Mouse (Mus musculus) olfactory bulb, adult 2 months (tissue): ENCODE results near the gene Loxl4. TPM values are rescaled to one million over a fixed set of nuclear protein-coding genes. Genes with fewer than 3 reads are reported as not detected.

ENCODE experiments used
- H3K27ac ChIP-seq: fragments of 200-500 bp; 2 replicates; pipeline ENCODE4 v1.5.1; 2012; ENCODE audit warnings: low read depth, low read length; ENCODE audit not compliant: insufficient read depth
- H3K4me1 ChIP-seq: fragments of 200-500 bp; 2 replicates; pipeline ENCODE4 v1.6.1; 2012; ENCODE audit warnings: low read length; ENCODE audit not compliant: control insufficient read depth, insufficient read depth
- H3K4me3 ChIP-seq: fragments of 200-500 bp; 2 replicates; pipeline ENCODE4 v1.5.1; 2012; ENCODE audit warnings: mild to moderate bottlenecking, low read depth, low read length, moderate library complexity; ENCODE audit not compliant: insufficient read depth
- CTCF ChIP-seq: fragments of 200-500 bp; IDR thresholded peaks from 2 replicates; pipeline ENCODE4 v1.5.1; 2012; ENCODE audit warnings: low read depth, mild to moderate bottlenecking, low read length, moderate library complexity; ENCODE audit not compliant: insufficient read depth
- POLR2A ChIP-seq: fragments of 200-500 bp; IDR thresholded peaks from 2 replicates; pipeline ENCODE4 v1.6.1; 2012; ENCODE audit warnings: mild to moderate bottlenecking, low read depth, low read length, moderate library complexity; ENCODE audit not compliant: insufficient read depth
- WGBS: fragments of 180-500 bp; shearing (Covaris S2); methylation state at CpG from one replicate; pipeline ENCODE4 v1.1.7; 2018; 5-methylcytosine and 5-hydroxymethylcytosine counted together
- polyA plus RNA-seq: library from polyadenylated mRNA; stranded (reverse); fragments of >200 nt; gene quantifications from 2 replicates; pipeline ENCODE4 v1.2.4, GENCODE M21; 2012; ENCODE audit warnings: low replicate concordance; ENCODE audit not compliant: missing spikeins, insufficient read depth, insufficient read length

Gene Loxl4
- polyA plus RNA-seq, 1 experiment, result not detected

DNA sequence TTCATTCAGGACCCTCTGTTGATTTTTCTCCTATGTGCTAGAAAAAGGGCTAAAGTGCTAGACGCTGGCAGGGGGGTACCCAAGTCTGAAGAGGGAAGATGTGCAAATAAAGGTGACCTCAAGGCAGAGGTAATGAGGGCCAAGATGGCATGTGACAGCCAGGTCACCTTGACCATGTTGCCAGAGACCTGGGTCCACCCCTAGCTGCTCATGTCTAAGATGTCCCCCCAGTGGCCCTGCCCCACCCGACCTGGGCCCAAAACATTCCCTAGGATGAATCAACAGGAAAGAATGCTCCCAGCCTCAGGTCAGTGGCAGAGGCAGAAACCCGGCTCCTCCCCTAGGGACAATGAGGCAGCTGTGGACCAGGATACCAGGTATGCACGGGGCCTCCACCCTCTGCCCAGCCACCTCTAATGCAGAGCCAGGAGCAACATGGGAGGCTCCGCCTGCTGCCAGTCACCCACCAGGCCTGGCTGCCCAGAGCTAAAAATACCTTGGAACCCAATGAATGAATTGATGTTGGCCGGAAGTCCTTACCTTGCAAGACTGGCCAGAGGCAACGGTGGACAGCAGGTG lies 1.1 kb upstream of the Loxl4 start:
- Histone ChIP-seq H3K4me1 (peaks cover 7% of the 10 kb centered on the region), H3K27ac (no peak overlapping the region), H3K4me3 (no peak overlapping the region)
- WGBS, result 87% methylated on average over 7 of the region's 7 CpGs
- TF ChIP-seq CTCF (no peak), POLR2A (no peak)

DNA sequence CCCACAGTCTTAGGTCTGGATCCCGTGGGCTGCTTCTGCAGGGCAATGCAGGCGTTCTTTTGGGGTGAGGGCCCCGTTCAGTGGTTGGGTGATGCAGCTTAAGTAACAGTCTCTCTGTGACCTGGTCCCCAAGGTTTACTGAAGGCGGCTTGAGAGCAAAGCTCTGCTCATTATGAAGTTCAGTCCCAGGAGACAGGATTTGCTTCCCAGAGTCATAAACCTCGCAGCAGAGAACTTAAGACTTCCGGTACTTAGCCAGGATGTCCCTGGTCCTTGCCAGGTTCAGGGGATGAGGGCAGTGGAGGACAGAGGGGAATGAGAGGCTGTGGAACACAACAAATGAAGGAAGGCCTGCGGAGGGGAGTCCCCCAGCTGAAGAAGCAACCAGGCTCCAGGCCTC lies 503 bp upstream of the Loxl4 start:
- TF ChIP-seq CTCF (no peak), POLR2A (no peak)
- H3K4me3 ChIP-seq, result no peak overlapping the region
- 61% methylated on average over 7 of the region's 7 CpGs for WGBS

DNA sequence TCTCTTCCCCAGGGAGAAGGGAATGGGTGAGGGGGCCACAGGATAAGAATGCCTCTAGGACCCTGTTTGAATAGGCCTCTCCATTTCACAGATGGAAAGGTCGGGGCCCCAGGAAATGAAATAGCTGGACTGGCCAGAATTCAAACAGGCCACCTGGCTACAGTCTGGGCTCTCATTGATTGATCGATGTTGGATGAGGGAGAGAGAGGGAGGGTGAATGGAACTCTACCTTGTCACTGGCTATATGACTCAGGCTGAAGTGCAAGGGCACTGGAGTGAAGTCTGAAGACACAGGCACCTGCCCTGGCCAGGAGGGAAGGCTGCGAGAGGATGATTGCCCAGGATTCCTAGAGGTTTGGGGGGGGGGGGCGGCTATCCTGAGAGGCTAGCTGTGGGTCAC lies 867 bp downstream of the Loxl4 start:
- H3K4me3 ChIP-seq, result no peak overlapping the region
- peaks cover 7% of the 10 kb centered on the region for H3K4me1 ChIP-seq
- no peak overlapping the region for H3K27ac ChIP-seq
- WGBS, result 89% methylated on average over 4 of the region's 4 CpGs
- no peak for TF ChIP-seq POLR2A
- TF ChIP-seq CTCF, result no peak

More for the DNA sequence above, 503 bp upstream of the Loxl4 start:
- H3K27ac ChIP-seq, result no peak overlapping the region
- H3K4me1 ChIP-seq, result peaks cover 7% of the 10 kb centered on the region

DNA sequence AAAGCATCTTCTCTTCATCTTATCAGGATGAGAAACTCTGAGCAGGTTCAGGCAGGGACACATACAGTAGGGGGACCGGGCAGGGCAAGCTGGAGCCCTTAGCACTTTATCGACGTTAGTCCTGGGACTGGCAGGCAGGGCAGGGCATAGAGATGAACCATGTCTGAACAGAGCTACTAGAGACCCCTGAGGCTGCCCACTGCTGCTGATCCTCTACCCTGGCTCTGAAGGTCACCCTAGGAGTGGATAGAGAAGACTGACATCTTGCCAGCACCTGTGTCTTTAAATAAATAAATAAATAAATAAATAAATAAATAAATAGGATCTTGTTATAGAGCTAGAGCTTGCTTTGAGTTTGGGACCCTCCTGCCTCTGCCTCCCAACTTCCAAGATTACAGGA lies 2.9 kb downstream of the Loxl4 start:
- no peak overlapping the region for H3K27ac ChIP-seq
- WGBS, result 97% methylated on average over 3 of the region's 3 CpGs
- no peak overlapping the region for H3K4me3 ChIP-seq
- peaks cover 7% of the 10 kb centered on the region for H3K4me1 ChIP-seq
- no peak for TF ChIP-seq CTCF
- TF ChIP-seq POLR2A, result no peak

DNA sequence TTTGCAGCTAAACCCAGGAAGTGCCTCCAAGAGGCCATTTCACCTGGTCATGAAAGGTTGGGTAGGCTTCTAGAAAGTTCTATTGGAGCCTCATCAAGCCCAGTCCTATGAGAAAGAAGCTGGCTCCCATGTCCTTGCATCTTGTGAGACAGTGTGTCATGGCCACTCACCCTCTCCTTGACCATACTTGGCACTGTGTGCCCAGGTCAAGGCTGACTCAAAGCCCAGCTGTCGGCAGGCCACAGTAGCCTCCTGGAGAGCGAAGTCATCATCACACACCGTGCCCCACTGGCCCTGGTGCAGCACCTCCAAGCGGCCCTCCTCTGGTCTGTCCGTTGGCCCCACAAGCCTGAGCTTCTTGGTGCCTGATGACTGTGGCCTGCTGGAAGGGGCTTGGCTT lies 4.5 kb downstream of the Loxl4 start:
- no peak overlapping the region for H3K27ac ChIP-seq
- no peak overlapping the region for H3K4me3 ChIP-seq
- WGBS, result 96% methylated on average over 5 of the region's 5 CpGs
- TF ChIP-seq POLR2A, result no peak
- TF ChIP-seq CTCF, result no peak
- H3K4me1 ChIP-seq, result peaks cover 7% of the 10 kb centered on the region

DNA sequence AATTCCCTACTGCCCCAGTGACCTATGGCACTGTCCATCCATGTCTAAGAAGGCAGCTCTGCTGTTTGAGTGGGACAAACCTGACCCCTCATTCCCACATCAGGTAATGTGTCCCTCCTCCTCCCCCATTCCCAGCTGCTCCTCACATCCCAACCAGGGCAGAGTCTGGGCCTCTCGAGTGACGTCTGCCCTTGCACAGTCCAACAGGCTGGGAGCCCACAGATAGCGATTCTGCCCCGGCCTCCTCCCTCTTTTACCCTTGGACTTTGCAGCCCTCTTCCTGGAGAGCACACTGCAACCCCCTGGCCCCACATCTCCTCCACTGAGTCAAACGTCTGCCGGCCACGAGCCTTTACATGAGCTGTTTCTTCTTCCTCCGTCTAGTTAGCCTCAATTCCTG lies 10.0 kb downstream of the Loxl4 start:
- no peak overlapping the region for H3K4me3 ChIP-seq
- no peak for TF ChIP-seq POLR2A
- H3K4me1 ChIP-seq, result peaks cover 7% of the 10 kb centered on the region
- WGBS, result 92% methylated on average over 8 of the region's 8 CpGs
- H3K27ac ChIP-seq, result no peak overlapping the region

DNA sequence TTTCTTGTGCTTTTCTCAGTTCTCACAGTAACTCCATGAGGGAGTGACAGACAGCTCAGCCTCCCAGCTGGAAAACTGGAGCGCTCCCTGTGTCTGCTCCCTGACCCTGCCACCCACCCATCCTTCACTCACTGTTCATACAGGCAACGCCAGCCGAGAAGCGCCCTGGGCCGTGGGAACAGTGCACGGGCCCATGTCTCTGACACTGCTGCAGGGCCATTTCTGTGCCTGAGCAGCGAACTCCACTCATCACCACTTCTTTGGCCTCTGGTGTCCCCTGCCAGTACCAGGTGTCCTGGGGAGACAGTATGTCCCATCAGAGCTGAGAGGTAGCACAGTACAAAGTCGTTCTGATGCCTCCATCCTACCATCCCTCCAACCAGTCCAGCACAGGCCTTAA lies 10.6 kb downstream of the Loxl4 start:
- Histone ChIP-seq H3K4me3 (no peak overlapping the region), H3K4me1 (peaks cover 7% of the 10 kb centered on the region), H3K27ac (no peak overlapping the region)
- 81% methylated on average over 8 of the region's 8 CpGs for WGBS
- TF ChIP-seq CTCF (no peak), POLR2A (no peak)

DNA sequence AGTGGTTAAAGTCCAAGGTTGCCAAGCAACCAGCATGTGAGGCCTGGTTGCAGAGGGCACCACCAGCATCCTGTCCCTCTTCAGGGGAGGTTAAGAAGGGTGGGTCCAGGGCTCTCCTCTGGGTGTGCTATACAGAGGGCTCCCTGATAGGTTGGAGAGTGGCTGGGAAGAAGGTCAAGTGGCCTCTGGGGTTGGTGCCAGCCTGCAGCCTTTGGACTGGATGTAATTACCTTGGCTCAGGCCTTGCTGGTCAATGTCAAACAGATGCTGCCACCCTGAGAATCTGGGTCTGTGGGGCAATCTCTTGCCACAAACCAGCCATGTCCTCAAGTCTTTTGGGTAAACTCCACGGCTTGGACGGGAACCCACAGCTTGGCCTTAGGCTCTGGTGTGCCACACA lies 11.2 kb downstream of the Loxl4 start:
- WGBS, result 88% methylated on average over 2 of the region's 2 CpGs
- no peak for TF ChIP-seq POLR2A

DNA sequence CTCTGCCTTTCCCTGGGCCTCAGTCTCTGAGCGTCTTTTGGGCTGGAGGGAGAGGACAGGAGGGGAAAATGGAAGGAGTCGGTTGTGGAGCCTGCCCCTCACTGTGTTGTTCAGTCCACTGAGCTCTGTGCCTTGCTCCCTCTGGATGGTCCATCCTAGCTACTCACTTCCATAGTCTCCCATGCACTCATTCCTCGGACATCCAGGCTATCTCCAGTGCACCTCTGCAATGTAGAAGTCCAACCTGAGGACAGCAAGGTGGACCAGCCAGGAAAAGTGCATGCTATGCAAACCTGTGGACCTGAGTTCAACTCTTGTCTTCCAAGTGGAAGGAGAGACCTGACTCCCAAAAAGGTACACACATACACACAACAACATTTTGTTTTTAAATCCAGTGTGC lies 12.0 kb downstream of the Loxl4 start:
- no peak overlapping the region for H3K4me3 ChIP-seq
- WGBS, result 73% methylated on average over 3 of the region's 3 CpGs

More for the DNA sequence above, 11.2 kb downstream of the Loxl4 start:
- Histone ChIP-seq H3K27ac (no peak overlapping the region), H3K4me3 (no peak overlapping the region), H3K4me1 (peaks cover 7% of the 10 kb centered on the region)

DNA sequence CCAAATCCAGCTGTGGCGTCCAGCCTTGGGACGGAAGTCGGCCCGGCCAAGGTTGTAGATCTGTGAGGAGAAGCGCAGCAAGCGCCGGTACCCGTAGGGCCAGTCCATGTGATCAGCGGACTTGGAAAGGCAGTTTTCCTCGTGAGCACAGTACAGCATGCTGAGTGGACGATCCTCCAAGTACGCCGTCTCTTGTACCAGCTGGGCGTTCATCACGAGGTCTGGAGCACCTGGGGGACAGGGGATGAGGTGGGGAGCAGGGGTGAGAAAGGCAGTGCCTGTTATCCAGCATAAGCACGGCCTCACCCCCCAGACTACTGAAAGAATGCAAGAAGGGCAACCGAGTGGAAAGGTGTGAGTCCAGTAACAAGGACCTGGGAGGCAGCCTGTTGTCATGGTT lies 12.7 kb downstream of the Loxl4 start:
- Histone ChIP-seq H3K4me3 (no peak overlapping the region), H3K27ac (no peak overlapping the region), H3K4me1 (peaks cover 7% of the 10 kb centered on the region)
- TF ChIP-seq POLR2A (no peak), CTCF (no peak)
- 84% methylated on average over 17 of the region's 17 CpGs for WGBS

More for the DNA sequence above, 12.0 kb downstream of the Loxl4 start:
- Histone ChIP-seq H3K4me1 (peaks cover 7% of the 10 kb centered on the region), H3K27ac (no peak overlapping the region)
- TF ChIP-seq CTCF, result no peak
- TF ChIP-seq POLR2A, result no peak
